Mouse (Mus musculus): ENCODE results near the gene Gm11060. TPM values are rescaled to one million over a fixed set of nuclear protein-coding genes. Genes with fewer than 3 reads are reported as not detected.

The Gm11060 gene
- polyA plus RNA-seq, 1 experiment from 2014 or later, result not detected

GRCm38 (mm10) chr2:105123881-105124280 is 32.1 kb downstream of the Gm11060 start:
- H3K4me1 ChIP-seq (ENCODE audit: insufficient read depth, low read depth, low read length), result peaks cover 4% of the 10 kb centered on the region
- H3K9ac ChIP-seq (replicated peaks; ENCODE audit: low read depth), result no peak overlapping the region
- ATAC-seq (no peak), DNase-seq (ENCODE audit: low spot score) (no peak)
- no peak overlapping the region for H3K27ac ChIP-seq (ENCODE audit: low read length)
- H3K4me3 ChIP-seq (ENCODE audit: low read depth, low read length), result no peak overlapping the region
- H3K4me2 ChIP-seq (replicated peaks; ENCODE audit: low read depth, low read length), result no peak overlapping the region
- TF ChIP-seq CTCF (IDR thresholded peaks at IDR 0.05), result no peak
- no peak for TF ChIP-seq EP300 (IDR thresholded peaks at IDR 0.05)
- H3K27me3 ChIP-seq (replicated peaks; ENCODE audit: insufficient read depth, low read length), result peaks cover 77% of the 10 kb centered on the region
- no peaks in the 10 kb centered on the region for H3K36me3 ChIP-seq (ENCODE audit: insufficient read depth, low read length)
- no peaks in the 10 kb centered on the region for H3K9me3 ChIP-seq (ENCODE audit: low read length)
- 5% methylated on average over 9 of the region's 9 CpGs for WGBS

DNA sequence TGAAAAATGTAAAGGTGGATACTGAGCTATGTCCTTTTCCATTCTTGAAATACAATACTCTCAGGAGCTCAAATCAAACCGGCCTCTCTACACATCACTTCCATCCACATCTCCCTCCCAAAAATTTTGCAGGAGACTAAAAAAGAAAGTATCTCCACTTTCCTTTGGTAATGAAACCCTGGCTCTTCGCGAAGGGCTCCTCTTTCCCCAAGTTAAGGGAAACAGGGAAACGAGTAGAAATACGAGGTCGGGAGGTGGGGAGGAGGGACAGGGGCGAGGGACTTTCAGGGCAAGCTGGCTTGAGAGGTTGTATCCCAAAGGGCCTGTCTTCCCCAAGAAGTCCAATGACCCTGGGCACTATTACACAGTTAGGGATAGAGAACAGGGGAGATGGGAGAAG is 32.6 kb downstream of the Gm11060 start:
- Histone ChIP-seq H3K27ac (ENCODE audit: low read length) (no peak overlapping the region), H3K27me3 (replicated peaks; ENCODE audit: insufficient read depth, low read length) (peaks cover 81% of the 10 kb centered on the region), H3K9ac (replicated peaks; ENCODE audit: low read depth) (no peak overlapping the region)

GRCm38 (mm10) chr2:105125205-105125604 is 33.4 kb downstream of the Gm11060 start:
- Histone ChIP-seq H3K4me1 (ENCODE audit: insufficient read depth, low read depth, low read length) (peaks cover 4% of the 10 kb centered on the region), H3K9me3 (ENCODE audit: low read length) (no peaks in the 10 kb centered on the region), H3K4me2 (replicated peaks; ENCODE audit: low read depth, low read length) (no peak overlapping the region), H3K36me3 (ENCODE audit: insufficient read depth, low read length) (no peaks in the 10 kb centered on the region), H3K27me3 (replicated peaks; ENCODE audit: insufficient read depth, low read length) (peaks cover 83% of the 10 kb centered on the region), H3K4me3 (ENCODE audit: low read depth, low read length) (no peak overlapping the region), H3K27ac (ENCODE audit: low read length) (no peak overlapping the region), H3K9ac (replicated peaks; ENCODE audit: low read depth) (no peak overlapping the region)
- TF ChIP-seq EP300 (IDR thresholded peaks at IDR 0.05) (no peak), CTCF (IDR thresholded peaks at IDR 0.05) (no peak)
- no peak for DNase-seq (ENCODE audit: low spot score)
- ATAC-seq, result no peak
- WGBS, result 3% methylated on average over 8 of the region's 8 CpGs

More for the DNA sequence above, 32.6 kb downstream of the Gm11060 start:
- Histone ChIP-seq H3K36me3 (ENCODE audit: insufficient read depth, low read length) (no peaks in the 10 kb centered on the region), H3K4me3 (ENCODE audit: low read depth, low read length) (no peak overlapping the region), H3K4me2 (replicated peaks; ENCODE audit: low read depth, low read length) (no peak overlapping the region), H3K9me3 (ENCODE audit: low read length) (no peaks in the 10 kb centered on the region), H3K4me1 (ENCODE audit: insufficient read depth, low read depth, low read length) (peaks cover 4% of the 10 kb centered on the region)
- TF ChIP-seq EP300 (IDR thresholded peaks at IDR 0.05), result no peak
- TF ChIP-seq CTCF (IDR thresholded peaks at IDR 0.05), result no peak
- DNase-seq (ENCODE audit: low spot score), result no peak
- ATAC-seq, result no peak
- WGBS, result under 1% methylated on average over 7 of the region's 7 CpGs

GRCm38 (mm10) chr2:105125641-105126040 is 33.8 kb downstream of the Gm11060 start:
- 4% methylated on average over 15 of the region's 15 CpGs for WGBS
- Histone ChIP-seq H3K27ac (ENCODE audit: low read length) (no peak overlapping the region), H3K4me3 (ENCODE audit: low read depth, low read length) (no peak overlapping the region), H3K9ac (replicated peaks; ENCODE audit: low read depth) (no peak overlapping the region), H3K36me3 (ENCODE audit: insufficient read depth, low read length) (no peaks in the 10 kb centered on the region), H3K9me3 (ENCODE audit: low read length) (no peaks in the 10 kb centered on the region), H3K27me3 (replicated peaks; ENCODE audit: insufficient read depth, low read length) (peaks cover 85% of the 10 kb centered on the region), H3K4me1 (ENCODE audit: insufficient read depth, low read depth, low read length) (peaks cover 4% of the 10 kb centered on the region), H3K4me2 (replicated peaks; ENCODE audit: low read depth, low read length) (no peak overlapping the region)
- no peak for TF ChIP-seq CTCF (IDR thresholded peaks at IDR 0.05)
- TF ChIP-seq EP300 (IDR thresholded peaks at IDR 0.05), result no peak
- DNase-seq (ENCODE audit: low spot score), result no peak
- no peak for ATAC-seq

GRCm38 (mm10) chr2:105126279-105126678 is 34.5 kb downstream of the Gm11060 start, which contains the start of gene Wt1:
Wt1 (plus strand) TSS chr2:105126529.
- Histone ChIP-seq H3K9ac (replicated peaks; ENCODE audit: low read depth) (no peak within 1 kb of the TSS), H3K36me3 (ENCODE audit: insufficient read depth, low read length) (no peaks in the 10 kb centered on the region), H3K4me3 (ENCODE audit: low read depth, low read length) (peak within 1 kb of the TSS; percentile 36), H3K4me2 (replicated peaks; ENCODE audit: low read depth, low read length) (peak within 1 kb of the TSS; percentile 45), H3K27ac (ENCODE audit: low read length) (no peak within 1 kb of the TSS), H3K4me1 (ENCODE audit: insufficient read depth, low read depth, low read length) (peaks cover 4% of the 10 kb centered on the region), H3K27me3 (replicated peaks; ENCODE audit: insufficient read depth, low read length) (peaks cover 91% of the 10 kb centered on the region), H3K9me3 (ENCODE audit: low read length) (no peaks in the 10 kb centered on the region)
- DNase-seq (ENCODE audit: low spot score) (peak; percentile 70), ATAC-seq (peak; percentile 43; the same call in 1 of the 2 replicates)
- TF ChIP-seq EP300 (IDR thresholded peaks at IDR 0.05) (no peak), CTCF (IDR thresholded peaks at IDR 0.05) (no peak)
- under 1% methylated on average over 20 of the region's 25 CpGs for WGBS

DNA sequence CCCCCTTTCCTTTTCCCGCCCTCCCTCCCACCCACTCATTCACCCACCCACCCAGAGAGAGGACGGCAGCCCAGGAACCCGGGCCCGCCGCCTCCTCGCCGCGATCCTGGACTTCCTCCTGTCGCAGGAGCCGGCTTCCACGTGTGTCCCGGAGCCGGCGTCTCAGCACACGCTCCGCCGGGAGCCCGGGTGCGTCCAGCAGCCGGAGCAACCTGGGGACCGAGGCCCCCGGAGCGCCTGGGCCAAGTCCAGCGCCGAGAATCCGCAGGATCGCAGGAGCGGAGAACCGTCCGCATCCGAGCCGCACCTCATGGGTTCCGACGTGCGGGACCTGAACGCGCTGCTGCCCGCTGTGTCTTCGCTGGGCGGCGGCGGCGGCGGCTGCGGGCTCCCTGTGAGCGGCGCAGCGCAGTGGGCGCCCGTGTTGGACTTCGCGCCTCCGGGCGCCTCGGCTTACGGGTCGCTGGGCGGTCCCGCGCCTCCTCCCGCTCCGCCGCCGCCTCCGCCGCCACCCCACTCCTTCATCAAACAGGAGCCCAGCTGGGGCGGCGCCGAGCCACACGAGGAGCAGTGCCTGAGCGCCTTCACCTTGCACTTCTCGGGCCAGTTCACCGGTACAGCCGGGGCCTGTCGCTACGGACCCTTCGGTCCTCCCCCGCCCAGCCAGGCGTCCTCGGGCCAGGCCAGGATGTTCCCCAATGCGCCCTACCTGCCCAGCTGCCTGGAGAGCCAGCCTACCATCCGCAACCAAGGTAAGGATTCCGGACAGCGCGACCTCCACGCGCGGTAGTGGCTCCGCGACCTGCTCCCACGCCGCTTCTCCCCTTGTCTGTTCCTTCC is 35.1 kb downstream of the Gm11060 start:
- Histone ChIP-seq H3K36me3 (ENCODE audit: insufficient read depth, low read length) (no peaks in the 10 kb centered on the region), H3K27ac (ENCODE audit: low read length) (no peak overlapping the region), H3K9ac (replicated peaks; ENCODE audit: low read depth) (no peak overlapping the region), H3K4me2 (replicated peaks; ENCODE audit: low read depth, low read length) (peak overlapping the region; percentile 45), H3K27me3 (replicated peaks; ENCODE audit: insufficient read depth, low read length) (peaks cover 94% of the 10 kb centered on the region), H3K4me3 (ENCODE audit: low read depth, low read length) (peak overlapping the region; percentile 36), H3K4me1 (ENCODE audit: insufficient read depth, low read depth, low read length) (peaks cover 4% of the 10 kb centered on the region), H3K9me3 (ENCODE audit: low read length) (no peaks in the 10 kb centered on the region)
- WGBS, result 1% methylated on average over 63 of the region's 92 CpGs
- no peak for DNase-seq (ENCODE audit: low spot score)
- no peak for TF ChIP-seq CTCF (IDR thresholded peaks at IDR 0.05)
- TF ChIP-seq EP300 (IDR thresholded peaks at IDR 0.05), result no peak
- ATAC-seq, result peak; percentile 32; the same call in 1 of the 2 replicates
